Mouse (Mus musculus): ENCODE results near the gene Ppm1b.

GRCm38 (mm10) chr17:85044466-85044865 is 87.9 kb downstream of the Ppm1b start:
- no peak for TF ChIP-seq CTCF (IDR thresholded peaks at IDR 0.05; ENCODE audit: control insufficient read depth, insufficient read depth, low read length)
- no peak for TF ChIP-seq POLR2A (IDR thresholded peaks at IDR 0.05; ENCODE audit: borderline replicate concordance, control insufficient read depth, low read depth, low read length)
